Comparison of ENCODE assay signal across 26 mouse cellular contexts in genomic region chr9:120030421-120030820, GRCm38 (mm10). TPM values are rescaled to one million over a fixed set of nuclear protein-coding genes. Genes with fewer than 3 reads are reported as not detected.
DNase-seq lines count a peak whose midpoint lies in the region; ATAC-seq and TF ChIP-seq lines count a peak whose summit lies in the region.
"Had no signal": no experiment of that assay in that cellular context is flagged by ENCODE, and none has a peak within 500 bp of the region (broad histone marks: within the 10 kb centered on the region; RNA-seq: fewer than 3 reads in every experiment).

No protein-coding gene starts in this region.

- peak; percentile 23; the same call in 1 of the 2 replicates for ATAC-seq in megakaryocyte, adult 5-6 weeks (ENCODE audit: poor library complexity, severe bottlenecking)
- ATAC-seq: forebrain, postnatal 0 days; intestine, embryonic 15.5 days had no signal

- TF ChIP-seq RAD21 in MEL (IDR thresholded peaks at IDR 0.05; ENCODE audit: low read depth, low read length), result no peak

- peaks cover 0 to 2% of the 10 kb centered on the region in 2 experiments; a peak in 1 of 4 replicates for H3K4me1 ChIP-seq in MEL (ENCODE audit: control insufficient read depth in 1 of 2, insufficient read depth in 2 of 2, low read length in 2 of 2)
- H3K4me1 ChIP-seq: midbrain, embryonic 12.5 days had no signal

- H3K9ac ChIP-seq in MEL (ENCODE audit: control insufficient read depth, low read depth, low read length, poor library complexity, severe bottlenecking), result no peak overlapping the region
- H3K9ac ChIP-seq: forebrain, postnatal 0 days; hindbrain, embryonic 14.5 days; intestine, embryonic 15.5 days; liver, embryonic 15.5 days; lung, embryonic 15.5 days; midbrain, embryonic 12.5 days had no signal

- H3K9me3 ChIP-seq in MEL (replicated peaks; ENCODE audit: insufficient read depth, low read length), result no peaks in the 10 kb centered on the region
- H3K9me3 ChIP-seq: heart, embryonic 10.5 days; intestine, embryonic 15.5 days; limb, embryonic 10.5 days; liver, embryonic 15.5 days; lung, embryonic 15.5 days; midbrain, embryonic 12.5 days had no signal

- H3K36me3 ChIP-seq in MEL (ENCODE audit: control insufficient read depth in 1 of 2, insufficient read depth in 2 of 2, low read length in 2 of 2), result no peaks in the 10 kb centered on the region
- H3K36me3 ChIP-seq: heart, embryonic 10.5 days; intestine, embryonic 15.5 days; limb, embryonic 10.5 days; liver, embryonic 15.5 days; lung, embryonic 15.5 days; midbrain, embryonic 12.5 days had no signal

- peak; percentile 24 for DNase-seq in MEL (ENCODE audit: low read depth, low spot score)
- DNase-seq in thymus, postnatal 10 days (ENCODE audit: low spot score in 2 of 2), result peak; percentile 41 to 42
- no peak for DNase-seq in testis, postnatal 14 days (ENCODE audit: low spot score)
- no peak for DNase-seq in heart, adult 9 months (ENCODE audit: low spot score in 2 of 2)
- DNase-seq in lung, postnatal 14 days, result no peak
- DNase-seq in left cerebral cortex, adult 11 months (ENCODE audit: low spot score), result no peak
- DNase-seq: adrenal gland, postnatal 14 days; cerebellum, adult 9-11 months; forebrain, postnatal 0 days; heart, postnatal 4 days; kidney, adult 8-10 months; kidney, postnatal 10 days; liver had no signal

- TF ChIP-seq EP300 in MEL (IDR thresholded peaks at IDR 0.05; ENCODE audit: low read depth in 1 of 2, low read length in 2 of 2), result no peak

- TF ChIP-seq POLR2A in MEL (IDR thresholded peaks at IDR 0.05; ENCODE audit: control insufficient read depth in 1 of 2, insufficient read depth in 1 of 2, low read depth in 1 of 2, low read length in 2 of 2, poor library complexity in 1 of 2), result no peak

- no peaks in the 10 kb centered on the region for H3K79me2 ChIP-seq in MEL (ENCODE audit: control insufficient read depth, insufficient read depth, low read length, poor library complexity)

- no peak overlapping the region for H3K27ac ChIP-seq in MEL (ENCODE audit: control insufficient read depth, low read depth, low read length)
- H3K27ac ChIP-seq: heart, embryonic 10.5 days; hindbrain, embryonic 14.5 days; intestine, embryonic 15.5 days; limb, embryonic 10.5 days; liver, embryonic 15.5 days; lung, embryonic 15.5 days; macrophage; midbrain, embryonic 12.5 days had no signal

- peaks cover 0 to 2% of the 10 kb centered on the region in 2 experiments; a peak in 1 of 4 replicates for H3K27me3 ChIP-seq in MEL (ENCODE audit: control insufficient read depth in 1 of 2, insufficient read depth in 2 of 2, low read length in 2 of 2)
- H3K27me3 ChIP-seq: intestine, embryonic 15.5 days; liver, embryonic 15.5 days; lung, embryonic 15.5 days had no signal

- no peak for TF ChIP-seq CTCF in MEL (IDR thresholded peaks at IDR 0.05 in 2 of 3, conservative IDR thresholded peaks at IDR 0.05 in 1 of 3; ENCODE audit: control insufficient read depth in 1 of 3, insufficient read depth in 1 of 3, low read depth in 2 of 3, low read length in 3 of 3, poor library complexity in 1 of 3, severe bottlenecking in 1 of 3)

- H3K4me3 ChIP-seq in MEL (ENCODE audit: control insufficient read depth in 1 of 2, insufficient read depth in 1 of 2, low read depth in 2 of 2, low read length in 2 of 2), result no peak overlapping the region
- H3K4me3 ChIP-seq: heart, embryonic 10.5 days; intestine, embryonic 15.5 days; limb, embryonic 10.5 days; liver, embryonic 15.5 days; lung, embryonic 15.5 days; midbrain, embryonic 12.5 days had no signal

TF ChIP-seq in MEL, 35 proteins besides CTCF, POLR2A, EP300 and RAD21:
- TF ChIP-seq CHD1 (IDR thresholded peaks at IDR 0.05; ENCODE audit: low read depth, low read length) (no peak), ZC3H11A (IDR thresholded peaks at IDR 0.05; ENCODE audit: low read depth, low read length) (no peak), TAL1 (IDR thresholded peaks at IDR 0.05; ENCODE audit: low read length) (no peak), MYC (IDR thresholded peaks at IDR 0.05; ENCODE audit: low read depth, low read length) (no peak), MXI1 (IDR thresholded peaks at IDR 0.05; ENCODE audit: low read depth, low read length) (no peak), KAT2A (conservative IDR thresholded peaks at IDR 0.05; ENCODE audit: low read depth, low read length) (no peak), ETS1 (IDR thresholded peaks at IDR 0.05; ENCODE audit: low read depth, low read length) (no peak), CHD2 (IDR thresholded peaks at IDR 0.05; ENCODE audit: low read length) (no peak), HCFC1 (IDR thresholded peaks at IDR 0.05; ENCODE audit: low read depth, low read length) (no peak), USF1 (IDR thresholded peaks at IDR 0.05; ENCODE audit: low read depth, low read length) (no peak), TBP (IDR thresholded peaks at IDR 0.05; ENCODE audit: low read depth, low read length) (no peak), SIN3A (IDR thresholded peaks at IDR 0.05; ENCODE audit: low read length) (no peak), GATA1 (IDR thresholded peaks at IDR 0.05; ENCODE audit: low read depth, low read length) (no peak)

RNA-seq across cellular contexts. Expression of gene Xirp1, which starts 7.0 kb away (rescaled TPM):
- not detected in 2 replicates for total RNA-seq in MEL (2012; rRNA removed)
- not detected for polyA plus RNA-seq in MEL (2012; ENCODE audit: insufficient read depth in 1 of 2, insufficient read length in 2 of 2, low read depth in 1 of 2, low replicate concordance in 2 of 2, missing spikeins in 1 of 2)
- 0.09 TPM in 1 of 2 replicates, not detected in the other for total RNA-seq in megakaryocyte, adult 5-6 weeks (2015)
- not detected in 2 replicates for total RNA-seq in megakaryocyte, adult 5-6 weeks (2017)
- total RNA-seq: common myeloid progenitor, adult 5-6 weeks; forebrain, postnatal 0 days had no signal
- polyA plus RNA-seq: brain, embryonic 14.5 days; forebrain, embryonic 11.5 days; forebrain, postnatal 0 days; hindbrain, embryonic 14.5 days; macrophage; midbrain, embryonic 12.5 days; small intestine, adult 2 months had no signal

RNA-seq across cellular contexts. Expression of gene Cx3cr1, which starts 39.3 kb away (rescaled TPM):
- not detected in 2 replicates for total RNA-seq in MEL (2012; rRNA removed)
- polyA plus RNA-seq in MEL (2012; ENCODE audit: insufficient read depth in 1 of 2, insufficient read length in 2 of 2, low read depth in 1 of 2, low replicate concordance in 2 of 2, missing spikeins in 1 of 2), result not detected
- 88.0 and 95.4 TPM in 2 replicates for total RNA-seq in megakaryocyte, adult 5-6 weeks (2015)
- total RNA-seq in megakaryocyte, adult 5-6 weeks (2017), result 111 and 114 TPM in 2 replicates

RNA-seq across cellular contexts. Expression of gene Csrnp1, which starts 46.0 kb away (rescaled TPM):
- 3.7 and 4.1 TPM in 2 replicates for total RNA-seq in MEL (2012; rRNA removed)
- 1 to 10 TPM in 1 of 2 experiments, not detected in 1; 8.1 TPM for polyA plus RNA-seq in MEL (2012; ENCODE audit: insufficient read depth in 1 of 2, insufficient read length in 2 of 2, low read depth in 1 of 2, low replicate concordance in 2 of 2, missing spikeins in 1 of 2)
- 7.9 and 11.6 TPM in 2 replicates for total RNA-seq in megakaryocyte, adult 5-6 weeks (2015)
- total RNA-seq in megakaryocyte, adult 5-6 weeks (2017), result 11.8 and 12.5 TPM in 2 replicates

Comparison
In these comparisons a context has a peak if more than half of its experiments do, and no peak if none do; other contexts are left out.
1. DNase-seq: peak in MEL (single experiment) and thymus, postnatal 10 days (2 of 2); none in testis, postnatal 14 days (single experiment), heart, adult 9 months (0 of 2), lung, postnatal 14 days (single experiment) and left cerebral cortex, adult 11 months (single experiment).
2. RNA of gene Cx3cr1, which starts 39.3 kb away (total RNA-seq): 88.0 to 114 TPM in megakaryocyte, adult 5-6 weeks; not detected in MEL; every median in the first group is over 10 times any median in the second.